Mouse (Mus musculus): ENCODE results near the gene Neo1. TPM values are rescaled to one million over a fixed set of nuclear protein-coding genes. Genes with fewer than 3 reads are reported as not detected.

The Neo1 gene
- polyA plus RNA-seq, 1 experiment from 2014 or later: 41.8 TPM

- 73% methylated on average over 8 of the region's 8 CpGs for whole genome bisulfite sequencing
- Histone ChIP-seq H3K27me3 (replicated peaks) (no peaks in the 10 kb centered on the region), H3K4me3 (no peak overlapping the region), H3K36me3 (no peaks in the 10 kb centered on the region), H3K4me2 (peak overlapping the region; percentile 12), H3K9ac (no peak overlapping the region), H3K4me1 (replicated peaks) (peaks cover 13% of the 10 kb centered on the region), H3K27ac (ENCODE audit: poor library complexity, severe bottlenecking) (no peak overlapping the region), H3K9me3 (replicated peaks) (no peaks in the 10 kb centered on the region)
- no peak for ATAC-seq (ENCODE audit: insufficient number of reproducible peaks, low FRiP score)
Observed at GRCm38 (mm10) chr9:59056281-59056680, 20.0 kb upstream of the Neo1 start.

- H3K27me3 ChIP-seq (replicated peaks): no peaks in the 10 kb centered on the region
- H3K4me1 ChIP-seq (replicated peaks): 0 out of 2 replicates have a peak, but pooled peaks cover 2% of the 10 kb centered on the region
- ATAC-seq (ENCODE audit: insufficient number of reproducible peaks, low FRiP score): no peak
- no peak overlapping the region for H3K9ac ChIP-seq
- H3K9me3 ChIP-seq (replicated peaks): no peaks in the 10 kb centered on the region
- no peak overlapping the region for H3K27ac ChIP-seq (ENCODE audit: poor library complexity, severe bottlenecking)
- H3K36me3 ChIP-seq: no peaks in the 10 kb centered on the region
- H3K4me2 ChIP-seq: no peak overlapping the region
- no peak overlapping the region for H3K4me3 ChIP-seq
Observed at GRCm38 (mm10) chr9:59041805-59042204, 5.6 kb upstream of the Neo1 start.

- peak overlapping the region; percentile 99 for H3K27ac ChIP-seq (ENCODE audit: poor library complexity, severe bottlenecking)
- no peaks in the 10 kb centered on the region; the same call in 1 of the 2 replicates for H3K9me3 ChIP-seq (replicated peaks)
- peaks cover 14% of the 10 kb centered on the region for H3K4me1 ChIP-seq (replicated peaks)
- H3K4me3 ChIP-seq: peak overlapping the region; percentile 85
- WGBS: under 1% methylated on average over 56 of the region's 56 CpGs
- peak overlapping the region; percentile 91 for H3K9ac ChIP-seq
- peak overlapping the region; percentile 89 for H3K4me2 ChIP-seq
- no peaks in the 10 kb centered on the region for H3K27me3 ChIP-seq (replicated peaks)
- no peaks in the 10 kb centered on the region for H3K36me3 ChIP-seq
- peak; percentile 78 for ATAC-seq (ENCODE audit: insufficient number of reproducible peaks, low FRiP score)
Observed at GRCm38 (mm10) chr9:59036732-59037341, 596 bp upstream of the Neo1 start.

- under 1% methylated on average over 61 of the region's 63 CpGs for WGBS
Observed at GRCm38 (mm10) chr9:59035342-59036158, 691 bp downstream of the Neo1 start.

GRCm38 (mm10) chr9:59034836-59035235 is 1.4 kb downstream of the Neo1 start:
- peak overlapping the region; percentile 85 for H3K4me3 ChIP-seq
- 0 out of 2 replicates have a peak, but pooled peaks cover under 1% of the 10 kb centered on the region for H3K36me3 ChIP-seq
- ATAC-seq (ENCODE audit: insufficient number of reproducible peaks, low FRiP score): no peak
- H3K4me1 ChIP-seq (replicated peaks): peaks cover 14% of the 10 kb centered on the region
- no peaks in the 10 kb centered on the region; the same call in 1 of the 2 replicates for H3K9me3 ChIP-seq (replicated peaks)
- peak overlapping the region; percentile 91 for H3K9ac ChIP-seq
- peak overlapping the region; percentile 89 for H3K4me2 ChIP-seq
- WGBS: 32% methylated on average over 5 of the region's 5 CpGs
- H3K27me3 ChIP-seq (replicated peaks): no peaks in the 10 kb centered on the region
- no peak overlapping the region for H3K27ac ChIP-seq (ENCODE audit: poor library complexity, severe bottlenecking)

More at GRCm38 (mm10) chr9:59035342-59036158, 691 bp downstream of the Neo1 start:
- H3K27me3 ChIP-seq (replicated peaks): no peaks in the 10 kb centered on the region
- H3K36me3 ChIP-seq: no peaks in the 10 kb centered on the region
- peaks cover 14% of the 10 kb centered on the region for H3K4me1 ChIP-seq (replicated peaks)
- peak; percentile 16 for ATAC-seq (ENCODE audit: insufficient number of reproducible peaks, low FRiP score)
- peak overlapping the region; percentile 99 for H3K27ac ChIP-seq (ENCODE audit: poor library complexity, severe bottlenecking)
- peak overlapping the region; percentile 89 for H3K4me2 ChIP-seq
- H3K4me3 ChIP-seq: peak overlapping the region; percentile 85
- H3K9me3 ChIP-seq (replicated peaks): no peaks in the 10 kb centered on the region; the same call in 1 of the 2 replicates
- H3K9ac ChIP-seq: peak overlapping the region; percentile 91

- Histone ChIP-seq H3K9me3 (replicated peaks) (peaks cover 5% of the 10 kb centered on the region; the same call in 1 of the 2 replicates), H3K4me3 (no peak overlapping the region), H3K4me2 (peak overlapping the region; percentile 53; the same call in 1 of the 2 replicates), H3K9ac (no peak overlapping the region), H3K4me1 (replicated peaks) (peaks cover 12% of the 10 kb centered on the region), H3K27ac (ENCODE audit: poor library complexity, severe bottlenecking) (no peak overlapping the region), H3K36me3 (0 out of 2 replicates have a peak, but pooled peaks cover 8% of the 10 kb centered on the region), H3K27me3 (replicated peaks) (no peaks in the 10 kb centered on the region)
- no peak for ATAC-seq (ENCODE audit: insufficient number of reproducible peaks, low FRiP score)
- WGBS: 47% methylated on average over 3 of the region's 3 CpGs
Observed at GRCm38 (mm10) chr9:59033492-59033891, 2.7 kb downstream of the Neo1 start.

- 0 out of 2 replicates have a peak, but pooled peaks cover 4% of the 10 kb centered on the region for H3K36me3 ChIP-seq
- H3K27ac ChIP-seq (ENCODE audit: poor library complexity, severe bottlenecking): no peak overlapping the region
- H3K9ac ChIP-seq: no peak overlapping the region
- WGBS: 49% methylated on average over 4 of the region's 4 CpGs
- no peaks in the 10 kb centered on the region for H3K27me3 ChIP-seq (replicated peaks)
- no peak overlapping the region for H3K4me3 ChIP-seq
- H3K4me2 ChIP-seq: no peak overlapping the region
- H3K9me3 ChIP-seq (replicated peaks): 0 out of 2 replicates have a peak, but pooled peaks cover 2% of the 10 kb centered on the region
- H3K4me1 ChIP-seq (replicated peaks): peaks cover 11% of the 10 kb centered on the region
- ATAC-seq (ENCODE audit: insufficient number of reproducible peaks, low FRiP score): no peak
Observed at GRCm38 (mm10) chr9:59024245-59024844, 11.9 kb downstream of the Neo1 start.

- Histone ChIP-seq H3K4me1 (replicated peaks) (peaks cover 28% of the 10 kb centered on the region; the same call in 1 of the 2 replicates), H3K27ac (ENCODE audit: poor library complexity, severe bottlenecking) (no peak overlapping the region), H3K9me3 (replicated peaks) (no peaks in the 10 kb centered on the region), H3K27me3 (replicated peaks) (no peaks in the 10 kb centered on the region), H3K4me3 (no peak overlapping the region), H3K4me2 (no peak overlapping the region), H3K9ac (no peak overlapping the region), H3K36me3 (no peaks in the 10 kb centered on the region)
- no peak for ATAC-seq (ENCODE audit: insufficient number of reproducible peaks, low FRiP score)
- WGBS: 69% methylated on average over 3 of the region's 3 CpGs
Observed at GRCm38 (mm10) chr9:59016060-59016719, 20.1 kb downstream of the Neo1 start.

GRCm38 (mm10) chr9:59013365-59013764 is 22.9 kb downstream of the Neo1 start:
- Histone ChIP-seq H3K9me3 (replicated peaks) (no peaks in the 10 kb centered on the region), H3K4me1 (replicated peaks) (peaks cover 20% of the 10 kb centered on the region; the same call in 1 of the 2 replicates), H3K4me2 (no peak overlapping the region), H3K27me3 (replicated peaks) (no peaks in the 10 kb centered on the region), H3K9ac (no peak overlapping the region), H3K4me3 (no peak overlapping the region), H3K27ac (ENCODE audit: poor library complexity, severe bottlenecking) (no peak overlapping the region), H3K36me3 (no peaks in the 10 kb centered on the region)
- WGBS: 6% methylated on average over 2 of the region's 2 CpGs
- no peak for ATAC-seq (ENCODE audit: insufficient number of reproducible peaks, low FRiP score)

- Histone ChIP-seq H3K9ac (no peak overlapping the region), H3K9me3 (replicated peaks) (no peaks in the 10 kb centered on the region), H3K4me2 (no peak overlapping the region), H3K36me3 (peaks cover 10% of the 10 kb centered on the region), H3K27me3 (replicated peaks) (no peaks in the 10 kb centered on the region), H3K4me1 (replicated peaks) (peaks cover 3% of the 10 kb centered on the region; the same call in 1 of the 2 replicates), H3K27ac (ENCODE audit: poor library complexity, severe bottlenecking) (no peak overlapping the region), H3K4me3 (no peak overlapping the region)
- no peak for ATAC-seq (ENCODE audit: insufficient number of reproducible peaks, low FRiP score)
- WGBS: 64% methylated on average over 5 of the region's 5 CpGs
Observed at GRCm38 (mm10) chr9:58989255-58989928, 46.8 kb downstream of the Neo1 start.

All from heart, embryonic 12.5 days (tissue).